Mouse (Mus musculus): ENCODE data around the gene Olfr782. TPM values are rescaled to one million over a fixed set of nuclear protein-coding genes. Genes with fewer than 3 reads are reported as not detected.
"Not testable (repeated sequence)": the region's sequence is repeated elsewhere in the genome, so short reads cannot be mapped to it uniquely, and the experiment has no call there.

Gene Olfr782
- not detected for total RNA-seq (2022)

DNA sequence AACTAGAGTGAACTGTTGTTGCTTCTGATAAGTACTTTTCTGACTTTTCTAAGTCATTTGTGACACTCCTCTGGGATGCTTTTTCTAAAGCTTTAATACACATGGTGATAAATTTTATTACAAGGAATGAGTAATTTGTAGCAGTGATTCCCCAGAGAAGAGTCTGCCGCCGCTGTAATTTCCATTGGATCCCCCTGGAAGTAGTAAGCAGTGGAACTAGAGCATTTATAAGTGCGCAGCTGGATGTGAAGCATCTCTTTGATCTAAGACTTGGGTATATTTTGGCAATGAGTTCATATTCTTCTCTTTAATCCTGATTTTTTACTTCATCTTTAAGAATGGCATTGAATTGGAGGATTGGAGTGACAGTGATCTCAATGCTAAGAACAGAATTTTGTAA is at the start of gene Olfr782:
Gene Olfr782, plus strand, starts transcription at position 301 of the 400 bp plus-strand sequence.
- DNase-seq (ENCODE audit: low spot score in 2 of 2), result no peak

- DNase-seq (ENCODE audit: low spot score in 2 of 2), result not testable (repeated sequence)
Observed at GRCm38 (mm10) chr10:129312973-129313372, 35.7 kb upstream of the Olfr782 start.

DNA sequence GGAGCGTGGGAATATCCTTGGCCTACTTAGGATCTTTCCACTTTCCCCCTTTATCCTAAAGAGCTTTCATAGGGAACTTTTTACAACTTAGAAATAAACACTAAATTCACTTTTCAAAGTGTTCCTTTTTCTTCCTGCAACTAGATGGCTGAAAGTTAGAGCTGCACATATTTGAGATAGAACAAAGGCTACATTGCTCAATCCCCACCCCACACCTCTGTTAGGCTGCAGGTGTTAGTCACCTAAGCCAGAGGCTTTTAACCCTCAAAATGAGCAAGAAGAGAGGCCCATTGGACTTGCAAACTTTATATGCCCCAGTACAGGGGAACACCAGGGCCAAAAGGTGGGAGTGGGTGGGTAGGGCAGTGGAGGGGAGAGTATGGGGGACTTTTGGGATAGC is 35.1 kb upstream of the Olfr782 start:
- not testable (repeated sequence) for DNase-seq (ENCODE audit: low spot score in 2 of 2)

- DNase-seq (ENCODE audit: low spot score in 2 of 2), result no peak
Observed at GRCm38 (mm10) chr10:129317817-129318216, 30.8 kb upstream of the Olfr782 start, which contains the start of gene Olfr780. Olfr780 (plus strand) TSS chr10:129318117.

DNA sequence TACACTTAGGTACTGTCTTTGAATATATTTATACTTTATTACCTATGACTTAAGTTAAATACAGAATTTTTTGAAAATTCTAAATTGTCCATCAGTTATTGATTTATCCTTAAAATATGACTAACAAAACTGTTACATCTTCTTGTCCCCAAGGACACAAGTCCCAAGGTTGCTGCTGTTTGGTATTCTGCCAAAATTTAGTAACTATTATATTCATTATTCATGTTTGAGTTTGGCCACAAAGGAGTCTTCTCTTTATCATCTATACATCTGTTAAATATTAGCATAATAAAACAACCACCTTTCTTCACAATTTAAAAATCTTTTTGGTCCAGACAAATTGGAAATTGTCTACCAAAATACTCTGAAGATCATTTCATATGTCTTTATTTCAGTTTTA is 20.1 kb upstream of the Olfr782 start, which contains the start of gene Olfr781:
Gene Olfr781, plus strand, starts transcription at position 301 of the 400 bp plus-strand sequence.
- no peak for DNase-seq (ENCODE audit: low spot score in 2 of 2)

DNA sequence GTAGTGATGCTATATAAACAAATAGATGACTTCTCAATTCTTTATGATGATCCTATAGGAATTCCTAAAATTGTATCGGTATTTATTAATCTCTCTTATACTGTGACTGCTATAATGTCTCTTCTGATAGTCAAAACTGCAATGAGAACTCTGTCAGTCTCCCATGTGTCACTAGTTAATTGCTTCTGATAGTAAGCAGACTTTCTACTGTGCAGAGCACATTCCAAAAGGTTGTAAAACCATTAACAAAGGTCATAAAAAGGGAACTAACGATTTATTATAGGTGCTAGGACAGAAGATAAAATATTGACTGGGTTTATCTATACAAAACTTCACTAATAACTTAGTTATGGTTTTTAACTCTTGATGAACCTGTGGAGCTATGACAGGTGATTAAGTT is 3.8 kb downstream of the Olfr782 start:
- DNase-seq (ENCODE audit: low spot score in 2 of 2), result not testable (repeated sequence)

DNA sequence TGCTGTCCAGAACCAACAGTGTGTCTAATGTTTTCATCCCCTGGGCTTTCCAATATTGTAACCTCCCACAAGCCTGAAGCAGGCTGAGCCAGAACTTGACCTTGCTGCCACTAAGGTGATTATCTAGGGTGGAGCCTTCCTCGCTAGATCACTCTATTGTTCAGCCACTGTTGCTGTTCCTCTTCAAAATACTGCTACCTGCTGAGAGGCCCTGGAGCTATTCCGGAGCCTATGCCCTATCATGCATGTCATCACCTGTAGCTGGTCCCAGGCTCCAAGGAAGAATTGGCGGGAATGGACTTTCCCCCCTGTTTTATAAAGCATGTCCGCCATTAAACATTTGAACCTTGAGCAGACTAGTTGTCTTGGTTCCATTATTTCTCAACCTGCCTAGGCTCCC is 7.8 kb downstream of the Olfr782 start:
- DNase-seq (ENCODE audit: low spot score in 2 of 2), result not testable (repeated sequence)

- DNase-seq (ENCODE audit: low spot score in 2 of 2), result no peak
Observed at GRCm38 (mm10) chr10:129357307-129357706, 8.7 kb downstream of the Olfr782 start.

- DNase-seq (ENCODE audit: low spot score in 2 of 2), result not testable (repeated sequence)
Observed at GRCm38 (mm10) chr10:129374051-129374450, 25.4 kb downstream of the Olfr782 start.

GRCm38 (mm10) chr10:129383783-129384182 is 35.1 kb downstream of the Olfr782 start, which contains the start of gene Olfr784:
Olfr784 (plus strand) TSS chr10:129384083.
- no peak for DNase-seq (ENCODE audit: low spot score in 2 of 2)

DNA sequence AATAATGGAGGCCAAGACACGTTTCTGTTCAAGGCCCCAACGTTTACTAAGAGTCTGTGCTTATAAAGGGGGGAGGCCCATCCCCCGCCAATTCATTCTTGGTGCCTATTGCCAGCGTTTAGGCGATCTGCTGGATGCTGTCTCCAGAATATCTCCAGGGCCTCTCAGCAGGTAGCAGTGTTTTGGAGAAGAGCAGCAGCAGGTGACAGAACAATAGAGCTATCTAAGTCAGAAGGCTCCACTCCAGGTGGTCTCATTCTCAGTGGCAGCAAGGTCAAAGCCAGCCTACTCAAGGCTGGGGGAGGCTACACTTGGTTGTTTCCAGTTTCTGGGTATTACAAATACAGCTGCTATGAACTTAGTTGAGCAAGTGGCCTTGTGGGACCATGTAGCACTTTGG is 52.2 kb downstream of the Olfr782 start:
- DNase-seq (ENCODE audit: low spot score in 2 of 2), result no peak

Other genes starting within 250 kb of the Olfr782 start
- not detected for gene Olfr768, start 249.5 kb upstream of the Olfr782 start, total RNA-seq (2022)
- not detected for gene Olfr769, start 231.0 kb upstream of the Olfr782 start, total RNA-seq (2022)
- gene Olfr770, start 209.9 kb upstream of the Olfr782 start, total RNA-seq (2022), result not detected
- not detected for gene Olfr771, start 184.1 kb upstream of the Olfr782 start, total RNA-seq (2022)
- gene Olfr772, start 170.9 kb upstream of the Olfr782 start, total RNA-seq (2022), result not detected
- not detected for gene Olfr773, start 161.4 kb upstream of the Olfr782 start, total RNA-seq (2022)
- not detected for gene Olfr774, start 112.6 kb upstream of the Olfr782 start, total RNA-seq (2022)
- not detected for gene Olfr775, start 100.4 kb upstream of the Olfr782 start, total RNA-seq (2022)
- gene Olfr776, start 89.7 kb upstream of the Olfr782 start, total RNA-seq (2022), result not detected
- not detected for gene Olfr777, start 77.4 kb upstream of the Olfr782 start, total RNA-seq (2022)
- not detected for gene Olfr780, start 30.7 kb upstream of the Olfr782 start, total RNA-seq (2022)
- gene Olfr781, start 20.0 kb upstream of the Olfr782 start, total RNA-seq (2022), result not detected
- gene Olfr784, start 35.2 kb downstream of the Olfr782 start, total RNA-seq (2022), result not detected
- gene Olfr785, start 56.6 kb downstream of the Olfr782 start, total RNA-seq (2022), result not detected
- gene Olfr786, start 78.5 kb downstream of the Olfr782 start, total RNA-seq (2022), result not detected
- gene Olfr787, start 113.0 kb downstream of the Olfr782 start, total RNA-seq (2022), result not detected
- gene Olfr788, start 122.1 kb downstream of the Olfr782 start, total RNA-seq (2022), result not detected
- not detected for gene Olfr789, start 135.9 kb downstream of the Olfr782 start, total RNA-seq (2022)
- gene Olfr790, start 149.6 kb downstream of the Olfr782 start, total RNA-seq (2022), result not detected
- gene Olfr791, start 172.9 kb downstream of the Olfr782 start, total RNA-seq (2022), result not detected
- gene Olfr792, start 190.3 kb downstream of the Olfr782 start, total RNA-seq (2022), result not detected
- not detected for gene Olfr794, start 218.8 kb downstream of the Olfr782 start, total RNA-seq (2022)

Measured in gastrocnemius, adult 8-10 months (tissue).